Mouse (Mus musculus): ENCODE results near the gene Olfr1314.

Olfr1314 gene

DNA sequence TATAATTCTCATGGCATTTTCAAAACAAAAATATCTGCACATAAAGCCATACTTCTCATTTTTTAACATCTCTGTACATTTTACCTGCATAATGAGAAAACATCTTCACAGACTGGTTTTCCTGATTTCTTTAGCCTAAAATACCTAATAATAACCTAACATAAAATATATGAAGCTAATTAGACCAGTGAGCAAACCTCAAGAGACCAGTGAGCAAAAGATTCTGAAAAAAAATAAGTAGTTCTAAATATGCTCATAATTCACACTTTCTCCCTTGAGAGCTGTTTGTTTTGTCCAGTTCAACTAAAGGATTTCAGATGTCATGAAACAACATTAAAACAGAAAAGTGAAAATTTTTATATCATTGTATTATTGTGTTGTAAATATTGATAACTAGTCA lies at the start of gene Olfr1314:
Gene Olfr1314 (minus strand): TSS at position 101 of the 400 bp plus-strand sequence.
- CTCF ChIA-PET: no interaction called here

DNA sequence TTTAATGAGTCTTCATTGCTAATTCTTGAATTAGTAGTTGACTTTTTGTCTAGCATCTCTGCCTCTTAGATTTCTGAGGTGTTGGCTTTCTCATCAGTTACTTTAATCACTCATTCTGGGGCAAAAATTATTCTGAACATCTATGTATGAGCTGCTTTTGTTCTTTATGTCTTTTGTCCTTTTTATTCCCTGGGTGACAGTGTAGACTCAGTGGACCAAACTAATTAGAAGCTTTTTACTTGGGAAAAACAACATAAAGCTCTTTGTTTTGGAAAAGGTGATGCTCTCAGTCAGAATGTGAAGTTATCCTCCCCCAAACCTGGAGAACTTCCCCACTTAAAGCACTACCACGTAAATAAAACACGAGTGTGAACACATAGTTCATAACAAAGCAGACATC lies 43.4 kb upstream of the Olfr1314 start, which contains the start of gene Olfr1317:
Gene Olfr1317 (plus strand): TSS at position 301 of the 400 bp plus-strand sequence.
- CTCF ChIA-PET: no interaction called here

DNA sequence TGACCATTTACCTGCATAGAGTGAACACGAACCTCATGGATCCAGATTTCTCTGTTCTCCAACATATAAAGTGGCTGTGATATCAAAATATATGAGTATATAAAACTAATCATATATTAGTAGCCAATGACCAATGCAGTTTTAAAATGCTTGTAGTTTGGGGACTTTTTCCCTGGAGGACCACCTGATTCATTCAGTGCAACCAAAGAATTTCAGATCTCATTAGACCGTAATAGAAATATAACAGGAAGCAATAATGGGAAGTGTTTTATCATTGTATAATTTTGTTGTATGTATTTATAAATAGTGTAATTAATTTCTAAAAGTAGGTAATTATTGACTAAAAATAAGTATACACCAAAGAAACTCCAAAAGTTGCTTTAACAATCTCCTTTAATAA lies 38.3 kb upstream of the Olfr1314 start, which contains the start of gene Olfr1316:
Gene Olfr1316 (minus strand): TSS at position 101 of the 400 bp plus-strand sequence.
- CTCF ChIA-PET: no interaction called here

DNA sequence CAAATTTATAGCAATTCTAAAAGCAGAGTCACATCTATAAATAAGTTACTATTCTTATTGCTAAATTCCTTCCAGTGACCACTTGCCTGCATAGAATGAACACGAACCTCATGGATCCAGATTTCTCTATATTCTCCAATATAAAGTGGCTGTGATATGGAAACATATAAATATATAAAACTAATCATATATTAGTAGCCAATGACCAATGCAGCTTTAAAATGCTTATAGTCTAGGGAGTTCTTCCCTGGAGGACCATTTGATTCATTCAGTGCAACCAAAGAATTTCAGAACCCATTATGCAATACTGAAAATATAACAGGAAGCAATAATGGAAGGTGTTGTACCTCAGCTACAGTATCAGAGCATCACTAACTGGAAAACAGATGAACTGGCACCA lies 18.8 kb upstream of the Olfr1314 start, which contains the start of gene Olfr1315-ps1:
Gene Olfr1315-ps1 (minus strand): TSS at position 101 of the 400 bp plus-strand sequence.
- CTCF ChIA-PET: no interaction called here

DNA sequence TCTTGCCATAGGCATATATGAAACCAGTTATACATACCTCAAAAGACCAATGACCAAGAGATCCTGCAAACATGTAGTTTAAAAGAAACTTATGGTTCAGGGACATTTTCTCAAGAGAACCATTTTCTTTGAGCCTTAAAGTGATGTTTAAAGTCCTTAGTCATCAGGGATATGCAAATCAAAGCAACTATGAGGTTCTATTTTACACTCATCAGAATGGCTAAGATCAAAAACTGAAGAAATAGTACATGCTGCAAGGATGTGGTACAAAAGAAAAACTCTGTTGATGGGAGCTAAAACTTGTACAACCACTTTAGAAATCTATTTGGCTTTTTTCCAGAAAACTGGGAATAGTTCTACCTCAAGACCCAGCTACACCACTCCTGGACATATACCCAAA lies 18.8 kb downstream of the Olfr1314 start, which contains the start of gene Olfr1313:
Gene Olfr1313 (minus strand): TSS at position 101 of the 400 bp plus-strand sequence.
- CTCF ChIA-PET: no interaction called here

DNA sequence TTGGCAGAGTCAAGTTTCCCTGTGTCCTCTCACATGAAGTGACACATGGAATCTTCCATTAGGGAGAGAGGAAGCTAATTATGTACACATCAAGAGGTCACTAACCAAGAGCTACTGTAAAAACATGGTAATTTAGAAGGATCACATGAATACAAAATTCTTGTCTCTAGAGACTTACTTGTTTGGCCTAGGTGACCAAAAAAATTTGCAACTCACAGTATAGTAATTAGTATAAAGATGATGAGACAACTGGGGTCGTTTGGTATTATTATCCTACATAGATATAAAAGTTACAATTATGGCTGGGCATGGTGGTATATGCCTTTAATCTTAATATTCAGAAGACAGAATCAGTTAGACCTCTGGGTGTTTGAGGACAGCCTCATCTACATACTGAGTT lies 46.4 kb downstream of the Olfr1314 start, which contains the start of gene Olfr1312:
Gene Olfr1312 (minus strand): TSS at position 101 of the 400 bp plus-strand sequence.
- CTCF ChIA-PET: no interaction called here

All from spleen, embryonic (tissue).